Mouse (Mus musculus): Measurements from ENCODE around the gene Fbxw8.

DNA sequence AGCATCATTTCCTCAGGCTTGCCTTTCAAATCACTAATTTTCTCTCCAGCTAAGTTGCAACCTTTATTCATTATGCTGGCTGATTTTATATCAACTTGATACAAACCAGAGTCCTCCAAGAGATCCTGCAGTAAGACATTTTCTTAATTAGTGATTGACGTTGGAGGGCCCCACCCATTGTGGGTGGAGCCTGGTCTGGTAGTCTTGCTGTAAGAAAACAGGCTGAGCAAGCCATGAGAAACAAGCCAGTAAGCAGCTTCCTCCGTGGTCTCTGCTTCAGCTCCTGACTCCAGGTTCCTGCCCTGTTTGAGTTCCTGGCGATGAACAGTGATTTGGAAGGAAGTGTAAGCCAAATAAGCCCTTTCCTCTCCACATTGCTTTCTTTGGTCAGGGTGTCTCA is 119.5 kb downstream of the Fbxw8 start:
- no peak for TF ChIP-seq CTCF (IDR thresholded peaks at IDR 0.05; ENCODE audit: low read depth)
- no peak for TF ChIP-seq EP300 (optimal IDR thresholded peaks at IDR 0.05)

Measured in stomach, postnatal 0 days (tissue).